Mouse (Mus musculus) testis, adult 2 months (tissue): ENCODE data around the gene Zfp935. TPM values are rescaled to one million over a fixed set of nuclear protein-coding genes. Genes with fewer than 3 reads are reported as not detected.
A peak's percentile ranks its signal among the peaks of the same experiment; 100 is the strongest.
"Not testable (repeated sequence)": the region's sequence is repeated elsewhere in the genome, so short reads cannot be mapped to it uniquely, and the experiment has no call there.

Experiments used
- H3K27ac ChIP-seq: fragments of 200-500 bp; 2 replicates; pipeline ENCODE4 v1.5.1; 2012; ENCODE audit warnings: low read depth, low read length; ENCODE audit not compliant: control insufficient read depth, insufficient read depth
- H3K27me3 ChIP-seq: fragments of 200-500 bp; 2 replicates; pipeline ENCODE4 v1.6.1; 2012; ENCODE audit warnings: mild to moderate bottlenecking, low read length, moderate library complexity; ENCODE audit not compliant: control insufficient read depth, insufficient read depth
- H3K36me3 ChIP-seq: fragments of 200-500 bp; 2 replicates; pipeline ENCODE4 v1.6.1; 2012; ENCODE audit warnings: mild to moderate bottlenecking, low read length; ENCODE audit not compliant: control insufficient read depth, insufficient read depth
- H3K4me1 ChIP-seq: fragments of 200-500 bp; 2 replicates; pipeline ENCODE4 v1.6.1; 2012; ENCODE audit warnings: low read length; ENCODE audit not compliant: control insufficient read depth, insufficient read depth
- H3K4me3 ChIP-seq: fragments of 200-500 bp; 2 replicates; pipeline ENCODE4 v1.5.1; 2012; ENCODE audit warnings: low read depth, mild to moderate bottlenecking, low read length, moderate library complexity, mixed read lengths; ENCODE audit not compliant: control insufficient read depth
- CTCF ChIP-seq: fragments of 200-500 bp; IDR thresholded peaks from 2 replicates; pipeline ENCODE4 v1.5.1; 2012; ENCODE audit warnings: low read depth, mild to moderate bottlenecking, inconsistent platforms, low read length, moderate library complexity; ENCODE audit not compliant: control insufficient read depth, insufficient read depth, insufficient replicate concordance
- POLR2A ChIP-seq: fragments of 200-500 bp; IDR thresholded peaks from 2 replicates; pipeline ENCODE4 v1.6.1; 2012; ENCODE audit warnings: low read depth, mild to moderate bottlenecking, inconsistent platforms, low read length, moderate library complexity; ENCODE audit not compliant: control insufficient read depth
- polyA plus RNA-seq: library from polyadenylated mRNA; depleted of rRNA; stranded (reverse); fragments of >200 nt; gene quantifications from 2 replicates; pipeline ENCODE4 v1.2.3, GENCODE M21; 2012; rRNA removed

Gene Zfp935
- not detected in 2 replicates for polyA plus RNA-seq

- H3K4me1 ChIP-seq, H3K27me3 ChIP-seq, H3K27ac ChIP-seq, H3K36me3 ChIP-seq: not testable (repeated sequence)
- H3K4me3 ChIP-seq: peak within 1 kb of the TSS; percentile 84
Measured at GRCm38 (mm10) chr13:62558189-62559110, at the start of gene Zfp935. Gene Zfp935 (minus strand): TSS chr13:62558511.

DNA sequence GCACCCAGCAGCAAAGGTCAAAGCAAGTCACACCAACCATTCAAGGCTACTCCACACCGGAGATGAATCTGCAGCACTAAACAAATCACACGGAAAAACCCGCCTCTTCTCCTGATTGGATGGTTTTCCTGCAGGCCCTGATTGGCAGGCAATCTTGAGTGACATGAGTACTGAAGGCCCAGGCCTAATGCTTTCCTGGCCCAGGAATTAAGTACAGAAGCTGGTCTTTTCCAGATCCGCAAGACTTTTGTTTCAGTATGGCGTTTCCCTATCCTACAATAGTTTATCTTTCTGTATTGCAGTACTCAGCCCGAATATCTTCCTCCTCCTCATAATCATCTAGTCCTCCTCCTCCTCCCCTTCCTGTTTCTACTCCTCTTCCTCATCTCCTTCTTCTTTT lies 12.8 kb upstream of the Zfp935 start, which contains the start of gene Zfp934:
Gene Zfp934, minus strand, starts transcription at position 101 of the 400 bp plus-strand sequence.
- not testable (repeated sequence) for H3K4me1 ChIP-seq, H3K27me3 ChIP-seq, H3K4me3 ChIP-seq, H3K27ac ChIP-seq, H3K36me3 ChIP-seq

- H3K36me3 ChIP-seq, H3K27me3 ChIP-seq, H3K4me1 ChIP-seq, H3K4me3 ChIP-seq, H3K27ac ChIP-seq: not testable (repeated sequence)
Measured at GRCm38 (mm10) chr13:62561696-62562095, 3.4 kb upstream of the Zfp935 start.

GRCm38 (mm10) chr13:62530129-62530528 lies 28.2 kb downstream of the Zfp935 start:
- not testable (repeated sequence) for H3K4me1 ChIP-seq, H3K27me3 ChIP-seq

DNA sequence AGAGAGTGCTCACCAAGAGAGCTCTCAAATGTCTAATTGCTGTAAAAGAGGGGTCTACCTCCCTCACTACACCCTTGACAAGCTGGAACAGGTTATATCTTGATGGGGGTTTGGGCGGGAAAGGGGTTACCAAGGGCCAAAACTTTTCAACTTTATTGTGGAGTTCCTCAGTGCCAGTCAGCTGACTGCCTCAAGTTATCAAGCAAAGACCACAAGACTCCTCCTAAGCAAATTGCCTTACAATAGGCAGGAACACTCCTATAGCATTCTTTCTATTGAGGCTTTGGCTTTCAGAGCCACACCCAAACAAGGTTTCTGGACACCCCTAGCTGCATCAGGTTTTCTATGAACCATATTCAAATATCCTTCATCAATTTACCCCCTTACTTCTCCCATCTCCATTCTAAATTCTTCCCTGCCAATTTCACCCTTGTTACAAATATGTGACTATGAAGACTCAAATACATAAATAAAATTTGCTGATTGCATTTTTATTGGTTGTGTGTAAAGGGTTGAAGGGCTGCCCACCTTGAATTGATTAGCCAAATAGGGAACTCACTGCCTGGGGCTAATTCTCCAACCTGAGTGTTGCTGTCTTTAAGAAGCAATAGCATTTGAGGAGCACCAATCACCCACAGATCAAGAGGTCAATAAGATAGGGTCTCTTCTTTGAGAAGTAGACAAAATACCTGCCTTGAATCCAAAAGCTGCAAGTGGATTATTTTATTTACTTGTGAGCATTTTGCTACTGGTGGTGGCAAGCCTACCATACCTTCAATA lies 47.5 kb downstream of the Zfp935 start:
- not testable (repeated sequence) for H3K27ac ChIP-seq, H3K36me3 ChIP-seq, H3K4me1 ChIP-seq, H3K27me3 ChIP-seq, H3K4me3 ChIP-seq

More at GRCm38 (mm10) chr13:62530129-62530528, 28.2 kb downstream of the Zfp935 start:
- H3K27ac ChIP-seq, H3K36me3 ChIP-seq, H3K4me3 ChIP-seq: not testable (repeated sequence)

DNA sequence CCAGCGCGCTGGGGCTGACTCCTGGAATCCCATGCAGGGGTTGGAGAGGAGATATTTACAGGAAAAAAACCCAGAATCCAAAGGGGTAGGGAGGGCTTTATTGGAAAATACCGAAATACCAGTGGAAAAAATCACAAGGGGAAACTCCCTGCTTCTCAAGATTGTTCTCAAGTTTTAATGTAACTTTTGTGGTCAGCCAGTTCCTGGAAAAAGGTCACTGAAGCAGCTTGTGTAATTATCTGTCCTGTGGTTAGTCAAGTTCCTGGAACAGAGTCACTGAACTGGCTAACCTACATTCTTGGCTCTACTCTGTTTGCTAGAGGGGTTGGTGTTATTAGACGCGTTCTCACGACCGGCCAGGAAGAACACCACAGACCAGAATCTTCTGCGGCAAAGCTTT lies 85.7 kb downstream of the Zfp935 start:
- not testable (repeated sequence) for H3K4me1 ChIP-seq, H3K4me3 ChIP-seq, H3K36me3 ChIP-seq, H3K27me3 ChIP-seq, H3K27ac ChIP-seq

DNA sequence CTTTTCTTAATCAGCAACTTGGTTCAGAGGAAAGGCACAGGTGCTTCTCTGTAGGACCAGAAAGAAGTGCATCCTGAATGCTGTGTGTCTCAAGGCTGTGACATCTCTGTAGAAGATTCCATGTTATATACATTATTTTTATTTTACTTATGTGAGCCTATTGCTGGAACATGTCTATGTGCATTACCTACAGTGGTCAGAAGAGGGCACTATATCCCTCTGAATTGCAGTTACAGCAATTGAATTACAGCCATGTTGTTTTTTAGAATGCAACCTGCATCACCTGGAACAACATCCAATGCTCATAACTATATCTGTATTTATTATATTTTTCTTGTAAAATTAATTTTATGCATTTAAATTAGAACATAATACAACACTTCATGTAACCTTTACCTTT lies 88.4 kb downstream of the Zfp935 start:
- not testable (repeated sequence) for H3K4me3 ChIP-seq, H3K27ac ChIP-seq, H3K4me1 ChIP-seq, H3K36me3 ChIP-seq, H3K27me3 ChIP-seq
- peak; percentile 33; the same call in 1 of the 2 replicates for TF ChIP-seq CTCF

GRCm38 (mm10) chr13:62466424-62467334 lies 91.6 kb downstream of the Zfp935 start, which contains the start of gene Gm49359:
Gene Gm49359 (minus strand): TSS chr13:62466832.
- TF ChIP-seq POLR2A: peak; percentile 73
- H3K27me3 ChIP-seq, H3K36me3 ChIP-seq, H3K4me1 ChIP-seq: not testable (repeated sequence)
- Histone ChIP-seq H3K4me3 (peak within 1 kb of the TSS; percentile 90), H3K27ac (peak within 1 kb of the TSS; percentile 74)

Other genes starting within 250 kb of the Zfp935 start
- 0.17 and 0.35 TPM in 2 replicates for gene Gm3604, start 175.3 kb downstream of the Zfp935 start, polyA plus RNA-seq
- gene Gm49359, start 91.7 kb downstream of the Zfp935 start, polyA plus RNA-seq: 0.84 and 1.4 TPM in 2 replicates
- 0.64 and 1.2 TPM in 2 replicates for gene Zfp934, start 12.7 kb upstream of the Zfp935 start, polyA plus RNA-seq
- not detected in 2 replicates for gene 6720489N17Rik, start 65.7 kb upstream of the Zfp935 start, polyA plus RNA-seq
- gene Platr25, start 202.2 kb upstream of the Zfp935 start, polyA plus RNA-seq: 1.3 TPM in 2 replicates
- 0.29 and 1.4 TPM in 2 replicates for gene Gm5141, start 227.3 kb upstream of the Zfp935 start, polyA plus RNA-seq